Mouse (Mus musculus): ENCODE measurements at regions not wholly inside any gene's neighbourhood (a gene's known extent, or its start where the extent isn't known, plus 50 kb on each side); places are given as distances from the start of the nearest gene placed in this dataset.
"Not testable (repeated sequence)": the region's sequence is repeated elsewhere in the genome, so short reads cannot be mapped to it uniquely, and the experiment has no call there.

- no peak for DNase-seq
Observed at GRCm38 (mm10) chr17:4425342-4425741, 568.8 kb upstream of the Arid1b start.

DNA sequence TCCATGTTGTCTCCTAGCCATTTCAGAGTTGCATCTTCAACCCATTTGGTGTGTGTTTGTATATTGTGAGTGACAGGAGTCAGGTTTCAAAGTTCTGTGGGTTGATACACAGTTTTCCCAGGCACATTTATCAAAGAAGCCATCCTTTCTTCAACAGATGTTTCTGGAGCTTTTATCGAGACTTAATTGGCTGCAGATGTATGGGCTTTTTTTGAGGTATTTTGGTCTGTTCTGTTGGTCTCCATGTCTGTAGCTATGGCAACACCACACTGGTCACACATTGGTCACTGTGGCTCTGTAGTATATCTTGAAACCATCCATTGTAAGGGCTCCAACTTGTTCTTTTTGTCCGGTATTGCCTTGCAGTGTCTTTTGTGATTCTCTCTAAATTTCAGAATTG lies 565.1 kb upstream of the Arid1b start:
- DNase-seq = no peak

GRCm38 (mm10) chr17:4445606-4446005 lies 548.5 kb upstream of the Arid1b start:
- no peak for DNase-seq

GRCm38 (mm10) chr17:4457491-4457890 lies 536.6 kb upstream of the Arid1b start:
- no peak for DNase-seq

GRCm38 (mm10) chr17:4461541-4461940 lies 532.6 kb upstream of the Arid1b start:
- DNase-seq = no peak

GRCm38 (mm10) chr17:4464286-4464880 lies 529.7 kb upstream of the Arid1b start:
- no peak for DNase-seq

GRCm38 (mm10) chr17:4465741-4466140 lies 528.4 kb upstream of the Arid1b start:
- no peak for DNase-seq

DNA sequence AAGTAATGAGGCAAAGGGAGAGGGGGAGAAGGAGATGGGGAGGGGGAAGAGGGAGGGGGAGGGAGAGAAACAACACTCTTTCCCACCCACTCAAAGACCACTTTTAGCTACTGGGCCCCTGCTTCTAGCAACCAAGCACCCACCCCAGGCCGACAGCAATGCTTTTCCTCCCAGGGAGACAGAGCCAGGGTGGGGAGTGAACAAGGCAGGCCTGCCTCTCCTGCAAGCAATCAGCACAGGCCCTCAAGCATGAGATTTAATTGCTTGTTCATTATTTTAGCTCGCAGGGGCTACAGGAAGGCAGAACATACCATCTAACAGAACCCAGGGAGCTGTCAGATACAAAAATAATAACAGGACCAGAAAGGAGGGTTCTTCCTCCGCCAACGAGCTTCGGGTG lies 521.7 kb upstream of the Arid1b start:
- DNase-seq = no peak

DNA sequence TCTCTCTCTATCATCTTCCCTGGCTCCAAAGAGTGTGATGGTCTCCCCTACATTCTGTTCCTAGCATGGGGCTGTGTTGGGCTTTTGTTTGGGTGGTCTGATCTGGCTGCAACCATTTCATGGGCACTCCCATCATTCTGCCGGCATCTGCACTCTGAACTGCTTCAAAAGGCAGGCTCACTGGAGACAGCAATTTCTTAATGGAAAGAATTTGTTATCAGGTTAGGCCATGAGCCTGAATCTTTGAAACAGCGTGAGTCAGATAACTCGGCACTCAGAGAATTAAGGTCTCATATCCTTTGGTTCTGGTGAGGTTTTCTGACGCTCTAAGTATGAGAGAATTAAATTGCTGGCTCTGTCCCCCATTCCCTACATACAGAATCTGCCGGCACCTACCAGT lies 519.8 kb upstream of the Arid1b start:
- DNase-seq = no peak

GRCm38 (mm10) chr17:4475665-4476064 lies 518.5 kb upstream of the Arid1b start:
- peak; percentile 7 for DNase-seq

- no peak for DNase-seq
Observed at GRCm38 (mm10) chr17:4494392-4494791, 499.7 kb upstream of the Arid1b start.

- DNase-seq = no peak
Observed at GRCm38 (mm10) chr17:4500504-4500903, 493.6 kb upstream of the Arid1b start.

DNA sequence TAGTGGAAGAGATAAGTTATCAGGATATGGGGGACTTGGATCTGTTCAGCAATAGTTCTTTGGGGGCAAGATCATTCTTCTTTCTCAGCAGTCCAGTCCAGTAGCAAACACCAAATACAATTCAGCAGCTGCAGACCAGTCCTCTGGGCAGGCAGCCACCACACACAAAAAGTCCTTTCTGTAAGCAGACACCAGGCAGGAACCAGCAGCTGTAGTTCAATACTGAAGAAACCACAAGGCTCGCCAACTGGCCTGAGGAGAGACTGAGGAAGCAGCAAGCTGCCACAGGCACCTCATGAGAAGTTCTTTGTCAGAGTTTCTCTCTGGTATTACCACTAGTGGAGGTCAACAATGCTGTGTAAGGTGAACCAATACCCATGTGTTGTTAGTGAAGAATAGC lies 493.1 kb upstream of the Arid1b start:
- no peak for DNase-seq

- no peak for DNase-seq
Observed at GRCm38 (mm10) chr17:4504951-4505350, 489.2 kb upstream of the Arid1b start.

- DNase-seq = no peak
Observed at GRCm38 (mm10) chr17:4509506-4509905, 484.6 kb upstream of the Arid1b start.

- no peak for DNase-seq
Observed at GRCm38 (mm10) chr17:4516141-4516540, 478.0 kb upstream of the Arid1b start.

DNA sequence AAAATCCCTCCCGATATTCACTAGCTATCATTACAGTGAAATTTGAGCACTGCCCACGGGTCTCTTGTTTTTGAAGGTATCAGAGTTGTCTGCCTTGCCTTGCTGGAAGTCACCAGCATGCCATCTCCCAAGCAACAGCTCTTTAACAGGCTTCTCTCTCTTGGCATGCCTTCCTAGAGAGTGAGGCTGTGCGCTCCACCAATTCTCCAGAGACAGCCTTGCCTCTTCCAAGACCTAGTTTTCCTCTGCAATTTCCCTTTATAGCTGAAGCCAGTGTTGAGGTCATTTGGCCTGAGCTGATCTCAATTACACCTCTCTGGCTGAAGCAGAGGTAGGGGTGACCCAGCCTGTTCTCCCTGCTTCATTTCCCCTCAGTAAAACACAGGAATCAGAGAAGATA lies 477.3 kb upstream of the Arid1b start:
- no peak for DNase-seq

GRCm38 (mm10) chr17:4521031-4521430 lies 473.1 kb upstream of the Arid1b start:
- DNase-seq = no peak

DNA sequence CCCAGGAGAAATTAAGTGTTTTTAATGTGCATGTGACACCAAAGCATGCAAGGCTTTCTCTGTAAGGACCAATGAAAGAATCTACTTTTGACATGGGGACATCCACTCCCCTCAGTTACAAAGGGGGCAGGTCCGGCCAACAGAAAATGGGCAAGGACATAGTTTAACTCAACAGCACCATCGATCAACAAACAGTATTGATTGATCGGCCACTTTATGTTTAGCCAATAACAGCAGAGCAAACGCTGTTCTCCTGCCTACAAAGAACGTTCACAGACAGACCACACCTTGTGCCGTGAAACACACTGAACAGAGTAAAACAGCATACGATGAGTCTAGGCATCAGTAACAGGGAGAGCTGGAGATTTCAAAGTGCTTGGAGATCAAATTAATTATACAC lies 467.7 kb upstream of the Arid1b start:
- DNase-seq = no peak

- no peak for DNase-seq
Observed at GRCm38 (mm10) chr17:4532126-4532525, 462.0 kb upstream of the Arid1b start.

- no peak for DNase-seq
Observed at GRCm38 (mm10) chr17:4540435-4540834, 453.7 kb upstream of the Arid1b start.

- DNase-seq = no peak
Observed at GRCm38 (mm10) chr17:4541020-4541743, 452.9 kb upstream of the Arid1b start.

DNA sequence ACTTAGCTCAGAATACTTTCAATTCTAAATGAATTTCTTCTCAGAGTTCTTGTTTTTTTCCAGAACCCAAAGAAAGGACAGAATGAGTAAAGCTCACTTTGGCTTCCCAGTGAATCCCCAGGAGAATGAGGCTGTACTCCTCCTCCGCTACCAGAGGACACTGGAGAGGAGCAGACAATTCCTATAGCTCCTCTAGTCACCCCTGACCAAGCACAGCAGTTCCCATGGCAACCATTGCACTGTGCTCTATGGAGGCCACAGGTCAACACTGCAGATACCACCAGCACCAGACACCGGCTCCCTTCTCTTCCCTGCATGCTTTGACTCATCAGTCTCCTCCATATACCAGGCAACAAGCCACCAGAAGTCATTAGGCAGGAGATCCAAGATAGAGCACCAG lies 447.6 kb upstream of the Arid1b start:
- no peak for DNase-seq

GRCm38 (mm10) chr17:4553026-4553425 lies 441.1 kb upstream of the Arid1b start:
- DNase-seq = not testable (repeated sequence)

- no peak for DNase-seq
Observed at GRCm38 (mm10) chr17:4563641-4564040, 430.5 kb upstream of the Arid1b start.
